Comparison of ENCODE assay signal across 24 mouse cellular contexts in genomic region chr7:119606664-119607076, GRCm38 (mm10). TPM values are rescaled to one million over a fixed set of nuclear protein-coding genes. Genes with fewer than 3 reads are reported as not detected.
A peak's percentile ranks its signal among the peaks of the same experiment; 100 is the strongest.
DNase-seq lines count a peak whose midpoint lies in the region; ATAC-seq and TF ChIP-seq lines count a peak whose summit lies in the region.
"Had no signal": no experiment of that assay in that cellular context is flagged by ENCODE, and none has a peak within 500 bp of the region (broad histone marks: within the 10 kb centered on the region; RNA-seq: fewer than 3 reads in every experiment).

Gene Acsm1 (plus strand): TSS chr7:119607026.

- peak; percentile 10 for DNase-seq in embryonic facial prominence, embryonic 14.5 days (ENCODE audit: low spot score)
- no peak for DNase-seq in embryonic facial prominence, embryonic 10.5 days (ENCODE audit: low spot score)
- DNase-seq in kidney, postnatal 0 days (ENCODE audit: low spot score) = no peak
- peak; percentile 19 for DNase-seq in lung, embryonic 14.5 days
- no peak for DNase-seq in lung, adult 18-20 months
- no peak for DNase-seq in liver, postnatal 0 days
- no peak for DNase-seq in B cell, adult 2 months
- DNase-seq: adrenal gland, adult 2 months; adrenal gland, postnatal 36 days; cerebellum, adult 2 months; cerebellum, postnatal 10 days; gastrocnemius, postnatal 36 days; heart, adult 18-20 months; heart, postnatal 10 days had no signal

- no peaks in the 10 kb centered on the region for H3K27me3 ChIP-seq in embryonic facial prominence, embryonic 14.5 days (replicated peaks; ENCODE audit: control insufficient read depth, insufficient read depth, low read length)
- no peaks in the 10 kb centered on the region for H3K27me3 ChIP-seq in embryonic facial prominence, embryonic 10.5 days (replicated peaks; ENCODE audit: low read depth, poor library complexity, severe bottlenecking)
- H3K27me3 ChIP-seq in kidney, postnatal 0 days (ENCODE audit: insufficient read depth, low read length) = no peaks in the 10 kb centered on the region
- H3K27me3 ChIP-seq in kidney, embryonic 15.5 days = no peaks in the 10 kb centered on the region
- no peaks in the 10 kb centered on the region for H3K27me3 ChIP-seq in lung, embryonic 14.5 days (ENCODE audit: insufficient read depth, low read length)
- H3K27me3 ChIP-seq in liver, postnatal 0 days (ENCODE audit: insufficient read depth, low read length) = no peaks in the 10 kb centered on the region
- H3K27me3 ChIP-seq: CH12.LX; forebrain, embryonic 15.5 days; hindbrain, embryonic 13.5 days; Patski had no signal

- H3K4me2 ChIP-seq in embryonic facial prominence, embryonic 14.5 days (ENCODE audit: low read depth, low read length) = no peak within 1 kb of the TSS
- no peak within 1 kb of the TSS for H3K4me2 ChIP-seq in kidney, postnatal 0 days (ENCODE audit: low read length)
- H3K4me2 ChIP-seq in kidney, embryonic 15.5 days = no peak within 1 kb of the TSS
- no peak within 1 kb of the TSS for H3K4me2 ChIP-seq in lung, embryonic 14.5 days
- H3K4me2 ChIP-seq in liver, postnatal 0 days (ENCODE audit: low read depth, low read length) = no peak within 1 kb of the TSS
- H3K4me2 ChIP-seq: forebrain, embryonic 15.5 days; hindbrain, embryonic 13.5 days had no signal

- TF ChIP-seq EP300 in liver, postnatal 0 days (IDR thresholded peaks at IDR 0.05; ENCODE audit: low read depth) = no peak

- TF ChIP-seq CTCF in kidney, postnatal 0 days (IDR thresholded peaks at IDR 0.05; ENCODE audit: low read depth) = no peak
- no peak for TF ChIP-seq CTCF in lung, embryonic 14.5 days (IDR thresholded peaks at IDR 0.05; ENCODE audit: low read depth)
- TF ChIP-seq CTCF in liver, postnatal 0 days (IDR thresholded peaks at IDR 0.05; ENCODE audit: low read depth) = no peak

- H3K27ac ChIP-seq in embryonic facial prominence, embryonic 14.5 days (replicated peaks; ENCODE audit: low read depth, low read length) = no peak within 1 kb of the TSS
- no peak within 1 kb of the TSS for H3K27ac ChIP-seq in embryonic facial prominence, embryonic 10.5 days (replicated peaks)
- peak within 1 kb of the TSS; percentile 28; the same call in 1 of the 2 replicates for H3K27ac ChIP-seq in kidney, postnatal 0 days
- no peak within 1 kb of the TSS for H3K27ac ChIP-seq in kidney, embryonic 15.5 days
- H3K27ac ChIP-seq in lung, embryonic 14.5 days (ENCODE audit: low read depth) = peak within 1 kb of the TSS; percentile 90
- no peak within 1 kb of the TSS for H3K27ac ChIP-seq in liver, postnatal 0 days (ENCODE audit: low read depth)
- H3K27ac ChIP-seq: forebrain, embryonic 15.5 days; heart, embryonic 10.5 days; hindbrain, embryonic 13.5 days had no signal

- no peaks in the 10 kb centered on the region for H3K9me3 ChIP-seq in embryonic facial prominence, embryonic 14.5 days (ENCODE audit: control insufficient read depth, low read length)
- H3K9me3 ChIP-seq in embryonic facial prominence, embryonic 10.5 days = no peaks in the 10 kb centered on the region
- no peaks in the 10 kb centered on the region for H3K9me3 ChIP-seq in kidney, postnatal 0 days (replicated peaks; ENCODE audit: low read length)
- no peaks in the 10 kb centered on the region for H3K9me3 ChIP-seq in kidney, embryonic 15.5 days (replicated peaks)
- no peaks in the 10 kb centered on the region for H3K9me3 ChIP-seq in lung, embryonic 14.5 days (ENCODE audit: low read depth, low read length)
- H3K9me3 ChIP-seq in liver, postnatal 0 days (ENCODE audit: low read length) = no peaks in the 10 kb centered on the region
- H3K9me3 ChIP-seq: forebrain, embryonic 15.5 days; heart, embryonic 10.5 days; hindbrain, embryonic 13.5 days had no signal

- no peaks in the 10 kb centered on the region for H3K36me3 ChIP-seq in embryonic facial prominence, embryonic 14.5 days (ENCODE audit: control insufficient read depth, insufficient read depth, low read length)
- H3K36me3 ChIP-seq in embryonic facial prominence, embryonic 10.5 days (replicated peaks) = no peaks in the 10 kb centered on the region
- no peaks in the 10 kb centered on the region for H3K36me3 ChIP-seq in kidney, postnatal 0 days (ENCODE audit: insufficient read depth, low read length)
- no peaks in the 10 kb centered on the region for H3K36me3 ChIP-seq in kidney, embryonic 15.5 days
- no peaks in the 10 kb centered on the region for H3K36me3 ChIP-seq in lung, embryonic 14.5 days (ENCODE audit: insufficient read depth)
- H3K36me3 ChIP-seq in liver, postnatal 0 days (replicated peaks; ENCODE audit: insufficient read depth, low read length) = no peaks in the 10 kb centered on the region
- H3K36me3 ChIP-seq: forebrain, embryonic 15.5 days; heart, embryonic 10.5 days; hindbrain, embryonic 13.5 days had no signal

- no peaks in the 10 kb centered on the region for H3K4me1 ChIP-seq in embryonic facial prominence, embryonic 14.5 days (ENCODE audit: control insufficient read depth, insufficient read depth, low read length)
- no peaks in the 10 kb centered on the region for H3K4me1 ChIP-seq in embryonic facial prominence, embryonic 10.5 days
- H3K4me1 ChIP-seq in kidney, postnatal 0 days (replicated peaks; ENCODE audit: insufficient read depth, low read length) = no peaks in the 10 kb centered on the region
- no peaks in the 10 kb centered on the region for H3K4me1 ChIP-seq in kidney, embryonic 15.5 days
- no peaks in the 10 kb centered on the region for H3K4me1 ChIP-seq in lung, embryonic 14.5 days (ENCODE audit: insufficient read depth)
- H3K4me1 ChIP-seq in liver, postnatal 0 days (ENCODE audit: insufficient read depth) = no peaks in the 10 kb centered on the region
- H3K4me1 ChIP-seq: forebrain, embryonic 15.5 days; heart, embryonic 10.5 days; hindbrain, embryonic 13.5 days had no signal

- peak; percentile 71 for ATAC-seq in embryonic facial prominence, embryonic 14.5 days (ENCODE audit: low read depth)
- no peak for ATAC-seq in kidney, postnatal 0 days (replicated peaks; ENCODE audit: low FRiP score, low read depth)
- no peak for ATAC-seq in kidney, embryonic 15.5 days (replicated peaks; ENCODE audit: low FRiP score)
- no peak for ATAC-seq in lung, embryonic 14.5 days (ENCODE audit: insufficient read depth)
- no peak for ATAC-seq in liver, postnatal 0 days
- ATAC-seq: activated CD4-positive, CD25-positive, alpha-beta regulatory T cell, adult 4 months; forebrain, embryonic 15.5 days; Patski had no signal

- H3K4me3 ChIP-seq in embryonic facial prominence, embryonic 14.5 days (ENCODE audit: low read depth, low read length) = no peak within 1 kb of the TSS
- no peak within 1 kb of the TSS for H3K4me3 ChIP-seq in embryonic facial prominence, embryonic 10.5 days
- no peak within 1 kb of the TSS for H3K4me3 ChIP-seq in kidney, postnatal 0 days (replicated peaks; ENCODE audit: low read depth, low read length)
- no peak within 1 kb of the TSS for H3K4me3 ChIP-seq in kidney, embryonic 15.5 days (replicated peaks)
- H3K4me3 ChIP-seq in lung, embryonic 14.5 days (ENCODE audit: low read depth, low read length) = no peak within 1 kb of the TSS
- H3K4me3 ChIP-seq in liver, postnatal 0 days (ENCODE audit: low read depth, low read length) = no peak within 1 kb of the TSS
- H3K4me3 ChIP-seq: forebrain, embryonic 15.5 days; heart, embryonic 10.5 days; hindbrain, embryonic 13.5 days had no signal

- WGBS in embryonic facial prominence, embryonic 14.5 days = 66% methylated on average over 5 of the region's 5 CpGs
- 82% methylated on average over 5 of the region's 5 CpGs for WGBS in embryonic facial prominence, embryonic 10.5 days
- 66% methylated on average over 5 of the region's 5 CpGs for WGBS in kidney, postnatal 0 days
- 68% methylated on average over 5 of the region's 5 CpGs for whole genome bisulfite sequencing in kidney, embryonic 15.5 days
- WGBS in lung, embryonic 14.5 days = 58% methylated on average over 5 of the region's 5 CpGs
- 75% methylated on average over 5 of the region's 5 CpGs for WGBS in liver, postnatal 0 days (ENCODE audit: insufficient replicate concordance)

- H3K9ac ChIP-seq in embryonic facial prominence, embryonic 14.5 days (ENCODE audit: low read depth, low read length) = no peak within 1 kb of the TSS
- no peak within 1 kb of the TSS for H3K9ac ChIP-seq in kidney, postnatal 0 days (ENCODE audit: low read depth, low read length)
- no peak within 1 kb of the TSS for H3K9ac ChIP-seq in kidney, embryonic 15.5 days
- H3K9ac ChIP-seq in lung, embryonic 14.5 days = no peak within 1 kb of the TSS
- H3K9ac ChIP-seq in liver, postnatal 0 days (replicated peaks) = no peak within 1 kb of the TSS
- H3K9ac ChIP-seq: forebrain, embryonic 15.5 days; hindbrain, embryonic 13.5 days had no signal

RNA-seq across cellular contexts. Expression of gene Acsm1, which starts in this region (rescaled TPM):
- polyA plus RNA-seq in embryonic facial prominence, embryonic 14.5 days (2014; fragmentation: Nextera tagmentation; extraction: Ambion mirVana) = 0.37 and 0.47 TPM in 2 replicates
- not detected in 2 replicates for polyA plus RNA-seq in embryonic facial prominence, embryonic 10.5 days (2016; fragmentation: Nextera tagmentation; extraction: Ambion mirVana)
- polyA plus RNA-seq in kidney, postnatal 0 days (2015; fragmentation: Nextera tagmentation; extraction: Ambion mirVana) = 32.7 and 36.6 TPM in 2 replicates
- 2.1 and 2.6 TPM in 2 replicates for polyA plus RNA-seq in kidney, embryonic 15.5 days (2015; fragmentation: Nextera tagmentation; extraction: Ambion mirVana)
- 2.0 and 2.5 TPM in 2 replicates for polyA plus RNA-seq in lung, embryonic 14.5 days (2014; fragmentation: Nextera tagmentation; extraction: Ambion mirVana)
- 74.6 and 77.9 TPM in 2 replicates for polyA plus RNA-seq in liver, postnatal 0 days (2015; fragmentation: Nextera tagmentation; extraction: Ambion mirVana)
- polyA plus RNA-seq: activated CD4-positive, CD25-positive, alpha-beta regulatory T cell, adult 4 months; cerebellum, adult 2 months; embryonic facial prominence, embryonic 11.5 days; forebrain, embryonic 11.5 days; forebrain, embryonic 15.5 days; heart, embryonic 10.5 days; heart, embryonic 14.5 days; hindbrain, embryonic 13.5 days; Patski had no signal

Comparison
In these comparisons a context has a peak if more than half of its experiments do, and no peak if none do; other contexts are left out.
1. H3K27ac ChIP-seq: peak in kidney, postnatal 0 days (single experiment) and lung, embryonic 14.5 days (single experiment); none in embryonic facial prominence, embryonic 14.5 days (single experiment), embryonic facial prominence, embryonic 10.5 days (single experiment), kidney, embryonic 15.5 days (single experiment) and liver, postnatal 0 days (single experiment).
2. Peak in DNase-seq and ATAC-seq in embryonic facial prominence, embryonic 14.5 days; RNA of the gene not detected or under 1 TPM.